Mouse (Mus musculus): ENCODE data around the gene Sys1. TPM values are rescaled to one million over a fixed set of nuclear protein-coding genes. Genes with fewer than 3 reads are reported as not detected.

Sys1 gene
- total and polyA plus RNA-seq, 2 experiments from 2014 or later: 108 to 194 TPM

DNA sequence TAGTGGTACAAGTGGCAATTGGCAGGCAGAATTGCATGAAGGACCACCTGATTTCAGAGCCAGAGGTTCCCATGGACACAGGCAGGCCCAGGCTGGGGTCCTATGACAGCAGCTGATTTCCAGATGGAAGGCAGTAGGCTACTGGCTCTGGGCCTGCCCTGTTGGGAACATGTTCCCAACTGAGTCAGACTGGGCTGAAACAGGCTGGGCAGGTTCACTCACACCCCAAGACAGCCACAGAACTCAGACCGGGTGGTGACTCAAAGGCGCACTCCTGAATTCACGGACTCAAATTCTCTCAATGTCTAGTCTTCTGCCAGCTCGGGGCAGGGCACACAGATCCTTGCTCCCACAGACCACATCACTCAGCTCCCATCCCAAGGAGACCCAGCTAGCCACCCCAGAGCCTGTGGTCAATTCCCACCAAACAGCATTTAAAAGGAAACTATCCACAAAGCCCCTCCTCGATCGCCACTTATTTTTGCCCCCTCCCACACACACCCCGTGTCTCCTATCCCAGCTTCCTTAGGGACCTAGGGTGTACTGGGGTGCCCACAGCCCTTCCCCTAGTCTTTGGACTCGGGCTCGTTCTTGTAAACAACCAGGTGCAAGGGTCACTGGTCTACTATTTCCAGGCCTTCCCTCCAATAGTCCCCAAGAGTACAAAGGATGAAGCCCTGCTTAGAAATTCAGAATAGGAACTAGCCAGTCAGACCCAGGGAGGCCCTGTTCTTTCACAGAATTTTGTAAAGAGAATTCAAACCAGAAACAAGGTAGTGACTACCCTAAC, 24.9 kb upstream of the Sys1 start:
- no peaks in the 10 kb centered on the region for H3K36me3 ChIP-seq (ENCODE audit: insufficient read depth, low read length)
- 68% methylated on average over 9 of the region's 9 CpGs for WGBS
- DNase-seq (ENCODE audit: low spot score): no peak
- 0 out of 2 replicates have a peak, but pooled peaks cover 3% of the 10 kb centered on the region for H3K4me1 ChIP-seq (ENCODE audit: insufficient read depth, low read length)
- TF ChIP-seq CTCF (IDR thresholded peaks at IDR 0.05): no peak
- no peak for ATAC-seq (ENCODE audit: low FRiP score)
- no peak overlapping the region for H3K4me2 ChIP-seq (ENCODE audit: low read depth, low read length, poor library complexity, severe bottlenecking)
- H3K4me3 ChIP-seq (ENCODE audit: low read depth, low read length): no peak overlapping the region
- H3K27ac ChIP-seq (ENCODE audit: low read depth, low read length): no peak overlapping the region
- no peaks in the 10 kb centered on the region for H3K27me3 ChIP-seq (ENCODE audit: insufficient read depth, low read length)
- no peaks in the 10 kb centered on the region for H3K9me3 ChIP-seq (ENCODE audit: low read length)
- H3K9ac ChIP-seq (replicated peaks; ENCODE audit: low read length, poor library complexity, severe bottlenecking): no peak overlapping the region

DNA sequence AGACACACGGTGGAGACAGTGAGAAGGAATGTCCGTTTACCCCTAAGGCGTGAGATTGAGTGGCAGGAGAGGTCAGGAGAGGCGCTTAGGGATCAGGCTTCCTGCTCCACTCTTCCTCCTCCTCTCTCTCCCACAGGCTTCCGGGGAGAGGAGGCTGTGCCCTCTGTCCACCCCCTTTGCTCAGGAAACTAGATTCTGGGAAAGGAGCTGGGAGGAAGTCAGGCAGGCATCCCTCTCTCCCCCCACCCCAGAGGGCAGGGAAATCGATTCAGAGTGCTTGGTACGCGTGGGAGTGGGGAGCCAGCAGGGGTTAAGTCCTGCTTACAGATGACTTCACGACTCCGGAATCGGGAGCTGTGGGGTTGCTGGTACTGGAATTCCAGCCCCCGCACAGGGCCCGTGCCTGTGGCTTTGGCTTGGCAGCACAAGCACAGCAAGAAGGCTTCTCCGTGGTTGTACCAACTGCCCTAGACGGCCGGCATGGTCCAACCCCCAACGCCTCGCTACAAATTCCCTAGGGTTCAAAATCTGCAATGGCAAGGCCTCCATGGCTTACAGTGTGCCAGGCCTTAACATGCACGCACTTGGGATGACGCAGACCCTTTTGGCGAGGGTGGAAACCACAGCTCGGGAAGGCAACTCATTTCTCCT, 24.1 kb upstream of the Sys1 start:
- no peaks in the 10 kb centered on the region for H3K9me3 ChIP-seq (ENCODE audit: low read length)
- TF ChIP-seq CTCF (IDR thresholded peaks at IDR 0.05): no peak
- no peak overlapping the region for H3K4me2 ChIP-seq (ENCODE audit: low read depth, low read length, poor library complexity, severe bottlenecking)
- 0 out of 2 replicates have a peak, but pooled peaks cover 3% of the 10 kb centered on the region for H3K4me1 ChIP-seq (ENCODE audit: insufficient read depth, low read length)
- no peaks in the 10 kb centered on the region for H3K36me3 ChIP-seq (ENCODE audit: insufficient read depth, low read length)
- no peak overlapping the region for H3K27ac ChIP-seq (ENCODE audit: low read depth, low read length)
- DNase-seq (ENCODE audit: low spot score) (no peak), ATAC-seq (ENCODE audit: low FRiP score) (no peak)
- no peaks in the 10 kb centered on the region for H3K27me3 ChIP-seq (ENCODE audit: insufficient read depth, low read length)
- H3K9ac ChIP-seq (replicated peaks; ENCODE audit: low read length, poor library complexity, severe bottlenecking): no peak overlapping the region
- 43% methylated on average over 22 of the region's 22 CpGs for WGBS
- no peak overlapping the region for H3K4me3 ChIP-seq (ENCODE audit: low read depth, low read length)

DNA sequence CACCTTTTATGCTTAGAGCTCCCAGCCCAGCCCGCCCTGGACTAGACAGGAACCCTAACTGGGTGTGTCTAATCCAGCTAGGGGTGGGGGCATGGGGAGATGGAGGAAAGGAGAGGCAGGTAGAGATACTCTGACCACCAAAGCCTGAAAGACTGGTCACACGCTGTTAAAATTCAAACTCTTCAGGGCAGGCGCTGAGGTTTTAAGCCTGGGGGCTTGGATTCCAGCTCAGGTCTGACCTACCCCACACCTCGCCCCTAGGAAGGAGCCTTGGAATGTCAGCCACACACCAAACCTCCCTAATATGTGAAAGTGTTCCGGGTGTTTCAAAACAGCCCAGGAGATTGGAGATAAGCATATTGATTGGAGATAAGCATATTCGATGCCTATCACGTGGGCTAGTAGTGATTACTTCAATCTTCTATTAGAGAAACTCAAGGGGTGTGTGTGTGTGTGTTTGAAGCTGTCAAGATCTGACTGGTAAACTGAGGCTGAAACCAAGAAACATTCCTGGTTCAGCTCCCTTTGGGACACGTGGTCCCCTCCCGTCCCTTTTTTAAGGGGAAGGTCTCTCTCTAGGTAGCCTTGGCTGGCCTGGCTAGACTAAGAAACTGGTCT, 23.4 kb upstream of the Sys1 start:
- no peak for TF ChIP-seq CTCF (IDR thresholded peaks at IDR 0.05)
- H3K9ac ChIP-seq (replicated peaks; ENCODE audit: low read length, poor library complexity, severe bottlenecking): no peak overlapping the region
- H3K4me2 ChIP-seq (ENCODE audit: low read depth, low read length, poor library complexity, severe bottlenecking): no peak overlapping the region
- no peak overlapping the region for H3K27ac ChIP-seq (ENCODE audit: low read depth, low read length)
- DNase-seq (ENCODE audit: low spot score) (no peak), ATAC-seq (ENCODE audit: low FRiP score) (no peak)
- 0 out of 2 replicates have a peak, but pooled peaks cover 3% of the 10 kb centered on the region for H3K4me1 ChIP-seq (ENCODE audit: insufficient read depth, low read length)
- H3K4me3 ChIP-seq (ENCODE audit: low read depth, low read length): no peak overlapping the region
- no peaks in the 10 kb centered on the region for H3K9me3 ChIP-seq (ENCODE audit: low read length)
- no peaks in the 10 kb centered on the region for H3K27me3 ChIP-seq (ENCODE audit: insufficient read depth, low read length)
- H3K36me3 ChIP-seq (ENCODE audit: insufficient read depth, low read length): no peaks in the 10 kb centered on the region
- WGBS: 87% methylated on average over 9 of the region's 9 CpGs

DNA sequence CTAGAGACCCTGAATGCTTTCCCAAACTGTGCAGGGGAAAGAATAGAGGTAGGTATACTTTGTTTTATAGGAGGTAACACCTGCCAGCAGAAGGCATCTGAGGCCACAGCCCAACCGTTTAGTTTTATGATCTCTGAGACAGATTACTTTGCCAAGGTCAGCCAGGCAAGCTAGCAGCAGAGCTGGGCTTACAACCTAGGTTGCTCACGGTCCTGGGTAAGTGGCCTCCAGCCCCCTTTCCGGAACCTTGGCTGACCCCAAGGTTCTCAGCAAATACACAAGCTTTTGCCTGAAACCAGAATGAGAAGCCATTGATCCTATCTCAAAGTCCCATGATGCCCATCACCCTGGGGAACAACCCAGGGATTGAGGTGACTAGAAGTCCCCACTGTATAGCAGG, 22.1 kb upstream of the Sys1 start:
- Histone ChIP-seq H3K9ac (replicated peaks; ENCODE audit: low read length, poor library complexity, severe bottlenecking) (no peak overlapping the region), H3K9me3 (ENCODE audit: low read length) (no peaks in the 10 kb centered on the region), H3K36me3 (ENCODE audit: insufficient read depth, low read length) (no peaks in the 10 kb centered on the region), H3K4me1 (ENCODE audit: insufficient read depth, low read length) (0 out of 2 replicates have a peak, but pooled peaks cover 3% of the 10 kb centered on the region), H3K4me2 (ENCODE audit: low read depth, low read length, poor library complexity, severe bottlenecking) (no peak overlapping the region), H3K4me3 (ENCODE audit: low read depth, low read length) (no peak overlapping the region), H3K27me3 (ENCODE audit: insufficient read depth, low read length) (no peaks in the 10 kb centered on the region), H3K27ac (ENCODE audit: low read depth, low read length) (no peak overlapping the region)
- 92% methylated on average over 3 of the region's 3 CpGs for WGBS
- ATAC-seq (ENCODE audit: low FRiP score) (no peak), DNase-seq (ENCODE audit: low spot score) (no peak)
- no peak for TF ChIP-seq CTCF (IDR thresholded peaks at IDR 0.05)

DNA sequence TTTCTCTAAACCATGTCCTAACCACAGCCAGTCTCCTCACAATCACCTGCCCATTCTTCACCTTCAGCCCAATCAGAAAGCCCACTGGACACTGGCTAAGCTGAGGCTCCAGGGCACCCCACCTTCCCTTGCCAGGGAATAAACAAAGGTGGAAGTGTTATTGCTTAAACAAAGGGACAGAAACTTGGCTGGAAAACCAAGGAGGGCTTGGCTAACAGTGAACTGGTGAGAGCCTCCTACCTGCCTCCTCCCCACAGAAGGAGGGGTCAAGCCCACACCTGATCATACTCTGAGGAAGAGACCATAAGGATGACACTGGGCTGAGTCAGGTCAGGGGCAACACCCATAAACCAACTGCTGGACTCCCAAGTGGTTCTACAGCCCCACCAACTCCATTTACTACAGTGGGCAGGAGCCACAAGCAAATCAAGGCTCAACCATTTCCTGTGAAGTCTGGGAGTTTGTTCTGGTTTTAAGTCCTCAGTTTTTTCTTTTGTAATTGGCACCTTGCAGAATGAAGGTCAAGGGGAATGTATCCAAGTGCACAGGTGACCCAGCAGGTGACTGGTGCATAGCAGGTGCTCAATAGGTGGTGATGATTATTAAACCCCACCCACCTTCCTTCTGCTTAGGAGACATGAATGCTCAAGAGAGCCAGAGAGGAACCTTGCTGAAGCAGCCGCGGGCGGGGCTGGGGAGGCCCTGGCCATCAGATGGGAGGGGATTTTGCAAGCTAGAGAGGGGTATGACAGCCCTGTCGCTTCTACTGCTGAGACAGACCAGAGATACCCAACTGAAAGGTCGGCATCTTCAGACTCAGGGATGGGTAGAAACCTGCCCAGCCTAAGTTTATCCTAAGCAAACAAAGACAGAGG, 21.3 kb upstream of the Sys1 start:
- 0 out of 2 replicates have a peak, but pooled peaks cover 3% of the 10 kb centered on the region for H3K4me1 ChIP-seq (ENCODE audit: insufficient read depth, low read length)
- H3K4me3 ChIP-seq (ENCODE audit: low read depth, low read length): no peak overlapping the region
- H3K27me3 ChIP-seq (ENCODE audit: insufficient read depth, low read length): 0 out of 2 replicates have a peak, but pooled peaks cover 2% of the 10 kb centered on the region
- ATAC-seq (ENCODE audit: low FRiP score) (no peak), DNase-seq (ENCODE audit: low spot score) (no peak)
- no peaks in the 10 kb centered on the region for H3K36me3 ChIP-seq (ENCODE audit: insufficient read depth, low read length)
- no peaks in the 10 kb centered on the region for H3K9me3 ChIP-seq (ENCODE audit: low read length)
- WGBS: 77% methylated on average over 5 of the region's 5 CpGs
- H3K27ac ChIP-seq (ENCODE audit: low read depth, low read length): no peak overlapping the region
- no peak overlapping the region for H3K9ac ChIP-seq (replicated peaks; ENCODE audit: low read length, poor library complexity, severe bottlenecking)
- no peak for TF ChIP-seq CTCF (IDR thresholded peaks at IDR 0.05)
- H3K4me2 ChIP-seq (ENCODE audit: low read depth, low read length, poor library complexity, severe bottlenecking): no peak overlapping the region

All from midbrain, postnatal 0 days (tissue).